Mouse (Mus musculus): ENCODE data around the gene Fbxo28. TPM values are rescaled to one million over a fixed set of nuclear protein-coding genes. Genes with fewer than 3 reads are reported as not detected.

Fbxo28 gene
- polyA plus RNA-seq, 1 experiment from 2014 or later, result 23.1 TPM

- Histone ChIP-seq H3K9ac (replicated peaks; ENCODE audit: low read depth, low read length) (no peak overlapping the region), H3K27ac (ENCODE audit: low read length) (no peak overlapping the region), H3K4me1 (ENCODE audit: control insufficient read depth, insufficient read depth, low read length) (no peaks in the 10 kb centered on the region), H3K4me2 (replicated peaks; ENCODE audit: low read depth, low read length) (no peak overlapping the region), H3K27me3 (ENCODE audit: control insufficient read depth, insufficient read depth, low read length) (no peaks in the 10 kb centered on the region), H3K36me3 (ENCODE audit: control insufficient read depth, insufficient read depth, low read length) (no peaks in the 10 kb centered on the region), H3K9me3 (ENCODE audit: control insufficient read depth, low read depth, low read length) (no peaks in the 10 kb centered on the region), H3K4me3 (ENCODE audit: low read depth, low read length) (no peak overlapping the region)
- 68% methylated on average over 1 of the region's 1 CpGs for WGBS
- ATAC-seq (ENCODE audit: insufficient number of reproducible peaks, insufficient read depth, low FRiP score, low read depth), result no peak
Measured at GRCm38 (mm10) chr1:182358133-182358532, 16.7 kb upstream of the Fbxo28 start.

- H3K27ac ChIP-seq (ENCODE audit: low read length), result no peak overlapping the region
- H3K36me3 ChIP-seq (ENCODE audit: control insufficient read depth, insufficient read depth, low read length), result no peaks in the 10 kb centered on the region
- H3K9ac ChIP-seq (replicated peaks; ENCODE audit: low read depth, low read length), result no peak overlapping the region
- H3K4me1 ChIP-seq (ENCODE audit: control insufficient read depth, insufficient read depth, low read length), result no peaks in the 10 kb centered on the region
- 81% methylated on average over 11 of the region's 11 CpGs for WGBS
- no peak for ATAC-seq (ENCODE audit: insufficient number of reproducible peaks, insufficient read depth, low FRiP score, low read depth)
- H3K27me3 ChIP-seq (ENCODE audit: control insufficient read depth, insufficient read depth, low read length), result no peaks in the 10 kb centered on the region
- H3K9me3 ChIP-seq (ENCODE audit: control insufficient read depth, low read depth, low read length), result no peaks in the 10 kb centered on the region
- H3K4me2 ChIP-seq (replicated peaks; ENCODE audit: low read depth, low read length), result no peak overlapping the region
- H3K4me3 ChIP-seq (ENCODE audit: low read depth, low read length), result no peak overlapping the region
Measured at GRCm38 (mm10) chr1:182354504-182355147, 13.2 kb upstream of the Fbxo28 start.

- no peaks in the 10 kb centered on the region for H3K27me3 ChIP-seq (ENCODE audit: control insufficient read depth, insufficient read depth, low read length)
- no peaks in the 10 kb centered on the region for H3K36me3 ChIP-seq (ENCODE audit: control insufficient read depth, insufficient read depth, low read length)
- no peak overlapping the region for H3K4me3 ChIP-seq (ENCODE audit: low read depth, low read length)
- 54% methylated on average over 6 of the region's 6 CpGs for WGBS
- no peak overlapping the region for H3K4me2 ChIP-seq (replicated peaks; ENCODE audit: low read depth, low read length)
- H3K9me3 ChIP-seq (ENCODE audit: control insufficient read depth, low read depth, low read length), result peaks cover 2% of the 10 kb centered on the region; the same call in 1 of the 2 replicates
- ATAC-seq (ENCODE audit: insufficient number of reproducible peaks, insufficient read depth, low FRiP score, low read depth), result no peak
- H3K4me1 ChIP-seq (ENCODE audit: control insufficient read depth, insufficient read depth, low read length), result no peaks in the 10 kb centered on the region
- no peak overlapping the region for H3K9ac ChIP-seq (replicated peaks; ENCODE audit: low read depth, low read length)
- no peak overlapping the region for H3K27ac ChIP-seq (ENCODE audit: low read length)
Measured at GRCm38 (mm10) chr1:182349557-182349956, 8.1 kb upstream of the Fbxo28 start.

- Histone ChIP-seq H3K27me3 (ENCODE audit: control insufficient read depth, insufficient read depth, low read length) (no peaks in the 10 kb centered on the region), H3K9me3 (ENCODE audit: control insufficient read depth, low read depth, low read length) (peaks cover 2% of the 10 kb centered on the region; the same call in 1 of the 2 replicates), H3K4me1 (ENCODE audit: control insufficient read depth, insufficient read depth, low read length) (no peaks in the 10 kb centered on the region), H3K4me3 (ENCODE audit: low read depth, low read length) (no peak overlapping the region), H3K36me3 (ENCODE audit: control insufficient read depth, insufficient read depth, low read length) (no peaks in the 10 kb centered on the region), H3K4me2 (replicated peaks; ENCODE audit: low read depth, low read length) (no peak overlapping the region), H3K27ac (ENCODE audit: low read length) (no peak overlapping the region), H3K9ac (replicated peaks; ENCODE audit: low read depth, low read length) (no peak overlapping the region)
- no peak for ATAC-seq (ENCODE audit: insufficient number of reproducible peaks, insufficient read depth, low FRiP score, low read depth)
- WGBS, result 57% methylated on average over 5 of the region's 5 CpGs
Measured at GRCm38 (mm10) chr1:182346491-182346890, 5.1 kb upstream of the Fbxo28 start.

- no peak for ATAC-seq (ENCODE audit: insufficient number of reproducible peaks, insufficient read depth, low FRiP score, low read depth)
- peaks cover 2% of the 10 kb centered on the region; the same call in 1 of the 2 replicates for H3K9me3 ChIP-seq (ENCODE audit: control insufficient read depth, low read depth, low read length)
- no peak overlapping the region for H3K4me3 ChIP-seq (ENCODE audit: low read depth, low read length)
- WGBS, result 75% methylated on average over 2 of the region's 2 CpGs
- H3K4me2 ChIP-seq (replicated peaks; ENCODE audit: low read depth, low read length), result no peak overlapping the region
- H3K36me3 ChIP-seq (ENCODE audit: control insufficient read depth, insufficient read depth, low read length), result no peaks in the 10 kb centered on the region
- no peaks in the 10 kb centered on the region for H3K27me3 ChIP-seq (ENCODE audit: control insufficient read depth, insufficient read depth, low read length)
- no peak overlapping the region for H3K27ac ChIP-seq (ENCODE audit: low read length)
- H3K4me1 ChIP-seq (ENCODE audit: control insufficient read depth, insufficient read depth, low read length), result no peaks in the 10 kb centered on the region
- H3K9ac ChIP-seq (replicated peaks; ENCODE audit: low read depth, low read length), result no peak overlapping the region
Measured at GRCm38 (mm10) chr1:182345857-182346256, 4.4 kb upstream of the Fbxo28 start.

DNA sequence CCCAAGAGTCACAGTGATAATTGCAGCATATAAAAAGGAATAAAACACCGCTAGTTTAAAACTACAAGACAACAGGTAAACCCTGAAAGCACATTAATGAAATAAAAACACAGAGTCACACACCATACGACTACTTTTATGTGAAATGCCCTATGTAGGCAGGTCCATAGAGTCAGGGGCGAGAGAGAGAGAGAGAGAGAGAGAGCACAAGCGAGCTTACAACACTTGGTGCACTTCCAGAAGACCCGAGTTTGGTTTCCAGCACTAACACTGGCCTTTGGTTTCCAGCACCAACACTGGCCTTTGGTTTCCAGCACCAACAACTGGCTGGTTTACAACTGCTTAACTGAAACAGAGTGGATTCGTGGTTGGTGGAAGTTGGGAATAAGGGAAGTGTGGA, 564 bp upstream of the Fbxo28 start:
- no peak overlapping the region for H3K27ac ChIP-seq (ENCODE audit: low read length)
- peak overlapping the region; percentile 54 for H3K4me2 ChIP-seq (replicated peaks; ENCODE audit: low read depth, low read length)
- ATAC-seq (ENCODE audit: insufficient number of reproducible peaks, insufficient read depth, low FRiP score, low read depth), result no peak
- no peaks in the 10 kb centered on the region for H3K27me3 ChIP-seq (ENCODE audit: control insufficient read depth, insufficient read depth, low read length)
- H3K4me1 ChIP-seq (ENCODE audit: control insufficient read depth, insufficient read depth, low read length), result peaks cover 11% of the 10 kb centered on the region
- peak overlapping the region; percentile 100; the same call in 1 of the 2 replicates for H3K4me3 ChIP-seq (ENCODE audit: low read depth, low read length)
- H3K36me3 ChIP-seq (ENCODE audit: control insufficient read depth, insufficient read depth, low read length), result no peaks in the 10 kb centered on the region
- no peak overlapping the region for H3K9ac ChIP-seq (replicated peaks; ENCODE audit: low read depth, low read length)
- WGBS, result 41% methylated on average over 6 of the region's 6 CpGs
- no peaks in the 10 kb centered on the region for H3K9me3 ChIP-seq (ENCODE audit: control insufficient read depth, low read depth, low read length)

GRCm38 (mm10) chr1:182340281-182340680, 1.1 kb downstream of the Fbxo28 start:
- Histone ChIP-seq H3K9me3 (ENCODE audit: control insufficient read depth, low read depth, low read length) (no peaks in the 10 kb centered on the region), H3K4me1 (ENCODE audit: control insufficient read depth, insufficient read depth, low read length) (peaks cover 11% of the 10 kb centered on the region), H3K36me3 (ENCODE audit: control insufficient read depth, insufficient read depth, low read length) (no peaks in the 10 kb centered on the region), H3K9ac (replicated peaks; ENCODE audit: low read depth, low read length) (peak overlapping the region; percentile 97; the same call in 1 of the 2 replicates), H3K4me3 (ENCODE audit: low read depth, low read length) (peak overlapping the region; percentile 100), H3K27ac (ENCODE audit: low read length) (no peak overlapping the region), H3K4me2 (replicated peaks; ENCODE audit: low read depth, low read length) (peak overlapping the region; percentile 91), H3K27me3 (ENCODE audit: control insufficient read depth, insufficient read depth, low read length) (no peaks in the 10 kb centered on the region)
- WGBS, result 29% methylated on average over 7 of the region's 7 CpGs
- ATAC-seq (ENCODE audit: insufficient number of reproducible peaks, insufficient read depth, low FRiP score, low read depth), result no peak

DNA sequence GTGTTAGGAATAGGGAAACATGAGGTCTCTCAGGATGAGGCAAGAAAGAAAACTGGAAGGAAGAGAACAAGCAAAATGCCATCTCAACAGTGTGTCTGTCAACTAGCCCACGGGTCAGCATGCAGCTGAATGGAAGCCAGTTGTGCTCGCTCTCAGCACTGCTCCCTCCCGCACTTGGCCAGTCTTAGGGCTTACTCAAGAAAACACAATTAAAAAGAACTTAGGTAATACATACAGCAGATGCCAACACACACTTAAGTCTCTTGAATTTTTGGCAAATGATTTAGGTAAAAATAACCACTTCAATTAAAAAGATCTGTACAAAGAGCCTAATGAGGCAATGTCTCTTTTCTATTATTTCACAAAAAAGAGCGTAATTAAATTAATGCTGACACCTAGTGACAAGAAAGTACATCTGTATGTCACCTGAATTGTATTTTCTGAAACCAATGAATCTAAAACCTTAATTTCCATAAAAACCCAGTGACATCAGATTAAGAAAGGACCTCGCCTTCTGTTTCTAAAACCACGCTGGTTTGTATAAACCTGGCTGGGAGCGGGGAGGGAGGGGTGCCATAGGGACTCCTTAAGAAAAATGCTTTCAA, 2.4 kb downstream of the Fbxo28 start:
- no peak for ATAC-seq (ENCODE audit: insufficient number of reproducible peaks, insufficient read depth, low FRiP score, low read depth)
- WGBS, result 77% methylated on average over 7 of the region's 7 CpGs

More for the DNA sequence above, 2.4 kb downstream of the Fbxo28 start:
- peaks cover 11% of the 10 kb centered on the region for H3K4me1 ChIP-seq (ENCODE audit: control insufficient read depth, insufficient read depth, low read length)
- H3K27ac ChIP-seq (ENCODE audit: low read length), result no peak overlapping the region
- no peaks in the 10 kb centered on the region for H3K9me3 ChIP-seq (ENCODE audit: control insufficient read depth, low read depth, low read length)
- peak overlapping the region; percentile 91 for H3K4me2 ChIP-seq (replicated peaks; ENCODE audit: low read depth, low read length)
- H3K4me3 ChIP-seq (ENCODE audit: low read depth, low read length), result no peak overlapping the region
- no peaks in the 10 kb centered on the region for H3K36me3 ChIP-seq (ENCODE audit: control insufficient read depth, insufficient read depth, low read length)
- no peak overlapping the region for H3K9ac ChIP-seq (replicated peaks; ENCODE audit: low read depth, low read length)
- no peaks in the 10 kb centered on the region for H3K27me3 ChIP-seq (ENCODE audit: control insufficient read depth, insufficient read depth, low read length)
